Mouse (Mus musculus) cortical plate, adult 2 months (tissue): ENCODE data around the gene A930004D18Rik.

ENCODE experiments used
- CTCF ChIP-seq: fragments of 200-500 bp; IDR thresholded peaks from 2 replicates; pipeline ENCODE4 v1.5.1; 2011; ENCODE audit warnings: mild to moderate bottlenecking, control low read depth, low read length; ENCODE audit not compliant: insufficient read depth; ENCODE audit errors: extremely low read depth
- POLR2A ChIP-seq: fragments of 200-500 bp; IDR thresholded peaks from 2 replicates; pipeline ENCODE4 v1.6.1; 2011; ENCODE audit warnings: mild to moderate bottlenecking, low read length, control low read depth; ENCODE audit not compliant: insufficient read depth; ENCODE audit errors: extremely low read depth

DNA sequence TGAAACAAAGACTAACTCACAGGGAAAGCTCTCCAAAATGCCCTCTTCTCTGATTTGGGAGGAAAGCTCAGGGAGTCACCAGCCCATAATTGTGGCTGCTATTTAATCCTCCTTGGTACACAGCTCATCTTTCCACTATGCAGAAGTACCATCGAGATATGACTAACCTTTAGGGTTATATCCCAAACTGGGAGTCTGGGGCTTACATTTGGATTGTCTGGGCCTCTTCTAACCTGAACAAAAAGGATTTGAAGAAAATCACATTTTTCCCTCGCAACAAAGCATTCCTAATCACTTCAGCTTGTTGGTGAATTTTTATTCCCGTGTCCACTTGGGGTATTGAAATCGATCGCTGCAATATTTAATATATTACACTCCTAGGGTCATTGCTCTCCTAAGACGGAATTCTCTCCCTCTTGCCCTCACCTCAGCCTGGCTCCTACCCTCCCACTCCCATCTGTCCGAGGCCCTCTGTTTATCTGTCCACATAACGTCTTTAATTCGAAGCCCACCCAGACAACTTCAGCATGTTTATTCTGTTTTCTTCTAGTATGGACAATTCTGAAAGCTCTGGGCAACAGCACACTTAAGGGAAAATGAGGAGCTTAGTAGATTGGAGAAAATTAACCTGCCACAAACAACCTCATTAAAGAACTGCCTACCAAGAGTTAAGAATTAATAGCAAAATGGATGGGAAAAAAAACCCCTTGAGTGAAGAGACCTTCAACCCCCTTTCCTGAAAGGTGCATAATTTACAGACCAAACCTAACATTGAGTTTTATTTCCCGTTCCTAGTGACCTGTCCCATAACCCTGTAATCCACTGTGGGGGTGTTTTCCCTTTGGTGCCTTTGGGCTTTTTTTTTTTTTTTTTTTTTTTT, 2.9 kb downstream of the A930004D18Rik start:
- TF ChIP-seq POLR2A, result no peak
- TF ChIP-seq CTCF, result no peak
